Mouse (Mus musculus) left cerebral cortex, postnatal 36 days (tissue): ENCODE data around the gene Cx3cr1. TPM values are rescaled to one million over a fixed set of nuclear protein-coding genes. Genes with fewer than 3 reads are reported as not detected.

ENCODE experiments used
- total RNA-seq, 2 experiments: library from RNA; stranded (reverse); gene quantifications; 2 replicates each; pipeline ENCODE4 v1.2.3; 2021

The Cx3cr1 gene
- total RNA-seq, 2 experiments from 2014 or later: 30.9 to 32.8 TPM

Other genes with a start within 250 kb of the Cx3cr1 start
- gene Scn11a, start 244.4 kb downstream of the Cx3cr1 start, total RNA-seq: under 1 TPM; 0.12 to 0.34 TPM
- 10 to 100 TPM; 70.0 to 85.9 TPM for gene Wdr48, start 175.0 kb downstream of the Cx3cr1 start, total RNA-seq
- gene Gorasp1, start 132.3 kb downstream of the Cx3cr1 start, total RNA-seq: 10 to 100 TPM; 36.3 to 40.6 TPM
- gene Ttc21a, start 132.3 kb downstream of the Cx3cr1 start, total RNA-seq: under 1 TPM; 0.50 to 0.67 TPM
- gene Csrnp1, start 85.2 kb downstream of the Cx3cr1 start, total RNA-seq: 10 to 100 TPM; 12.5 to 19.1 TPM
- under 1 TPM in 1 of 2 experiments, not detected in 1; 0.15 TPM for gene Xirp1, start 46.3 kb downstream of the Cx3cr1 start, total RNA-seq
- gene Ccr8, start 22.2 kb upstream of the Cx3cr1 start, total RNA-seq: not detected
- 10 to 100 TPM; 27.0 to 28.9 TPM for gene Slc25a38, start 40.5 kb upstream of the Cx3cr1 start, total RNA-seq
- gene Rpsa, start 57.8 kb upstream of the Cx3cr1 start, total RNA-seq: 100 to 1,000 TPM; 361 to 417 TPM
- gene Mobp, start 79.8 kb upstream of the Cx3cr1 start, total RNA-seq: 100 to 1,000 TPM; 355 to 475 TPM
- 10 to 100 TPM; 82.1 to 89.5 TPM for gene Myrip, start 231.6 kb upstream of the Cx3cr1 start, total RNA-seq